Mouse (Mus musculus): ENCODE data around the gene Cachd1. TPM values are rescaled to one million over a fixed set of nuclear protein-coding genes. Genes with fewer than 3 reads are reported as not detected.

The Cachd1 gene
- total RNA-seq, 2 experiments from 2014 or later, result 39.5 to 42.5 TPM

- Histone ChIP-seq H3K27ac (no peak overlapping the region), H3K4me3 (no peak overlapping the region)
- no peak for TF ChIP-seq CTCF (conservative IDR thresholded peaks at IDR 0.05)
- DNase-seq (ENCODE audit: low spot score in 2 of 2), result no peak
Observed at GRCm38 (mm10) chr4:100922816-100923554, 146.5 kb downstream of the Cachd1 start.

- Histone ChIP-seq H3K27ac (no peak overlapping the region), H3K4me3 (no peak overlapping the region)
- TF ChIP-seq CTCF (conservative IDR thresholded peaks at IDR 0.05), result no peak
- DNase-seq (ENCODE audit: low spot score in 2 of 2), result no peak
Observed at GRCm38 (mm10) chr4:100923598-100923997, 147.1 kb downstream of the Cachd1 start.

- TF ChIP-seq CTCF (conservative IDR thresholded peaks at IDR 0.05), result no peak
- Histone ChIP-seq H3K27ac (no peak overlapping the region), H3K4me3 (no peak overlapping the region)
- DNase-seq (ENCODE audit: low spot score in 2 of 2), result no peak
Observed at GRCm38 (mm10) chr4:100924276-100924675, 147.8 kb downstream of the Cachd1 start.

GRCm38 (mm10) chr4:100925153-100925552 is 148.7 kb downstream of the Cachd1 start:
- DNase-seq (ENCODE audit: low spot score in 2 of 2), result no peak
- no peak overlapping the region for H3K4me3 ChIP-seq
- no peak overlapping the region for H3K27ac ChIP-seq
- no peak for TF ChIP-seq CTCF (conservative IDR thresholded peaks at IDR 0.05)

GRCm38 (mm10) chr4:100926608-100927007 is 150.1 kb downstream of the Cachd1 start:
- TF ChIP-seq CTCF (conservative IDR thresholded peaks at IDR 0.05), result no peak
- H3K4me3 ChIP-seq, result no peak overlapping the region
- DNase-seq (ENCODE audit: low spot score in 2 of 2), result no peak
- no peak overlapping the region for H3K27ac ChIP-seq

- no peak overlapping the region for H3K4me3 ChIP-seq
- TF ChIP-seq CTCF (conservative IDR thresholded peaks at IDR 0.05), result no peak
- no peak for DNase-seq (ENCODE audit: low spot score in 2 of 2)
- no peak overlapping the region for H3K27ac ChIP-seq
Observed at GRCm38 (mm10) chr4:100927059-100927458, 150.6 kb downstream of the Cachd1 start.

- Histone ChIP-seq H3K4me3 (no peak overlapping the region), H3K27ac (no peak overlapping the region)
- no peak for TF ChIP-seq CTCF (conservative IDR thresholded peaks at IDR 0.05)
- no peak for DNase-seq (ENCODE audit: low spot score in 2 of 2)
Observed at GRCm38 (mm10) chr4:100943689-100944088, 167.2 kb downstream of the Cachd1 start.

- DNase-seq (ENCODE audit: low spot score in 2 of 2), result no peak
- Histone ChIP-seq H3K4me3 (no peak overlapping the region), H3K27ac (no peak overlapping the region)
- no peak for TF ChIP-seq CTCF (conservative IDR thresholded peaks at IDR 0.05)
Observed at GRCm38 (mm10) chr4:100944276-100944675, 167.8 kb downstream of the Cachd1 start.

GRCm38 (mm10) chr4:100945171-100945899 is 168.9 kb downstream of the Cachd1 start:
- peak; percentile 46 to 76 for DNase-seq (ENCODE audit: low spot score in 2 of 2)
- no peak for TF ChIP-seq CTCF (conservative IDR thresholded peaks at IDR 0.05)
- H3K4me3 ChIP-seq, result no peak overlapping the region; the same call in 1 of the 2 replicates
- H3K27ac ChIP-seq, result no peak overlapping the region

- TF ChIP-seq CTCF (conservative IDR thresholded peaks at IDR 0.05), result no peak
- H3K4me3 ChIP-seq, result no peak overlapping the region
- no peak overlapping the region for H3K27ac ChIP-seq
- DNase-seq (ENCODE audit: low spot score in 2 of 2), result no peak
Observed at GRCm38 (mm10) chr4:100948494-100949425, 172.3 kb downstream of the Cachd1 start.

- no peak for DNase-seq (ENCODE audit: low spot score in 2 of 2)
- Histone ChIP-seq H3K27ac (no peak overlapping the region), H3K4me3 (no peak overlapping the region)
- TF ChIP-seq CTCF (conservative IDR thresholded peaks at IDR 0.05), result no peak
Observed at GRCm38 (mm10) chr4:100950316-100950715, 173.8 kb downstream of the Cachd1 start.

- no peak for DNase-seq (ENCODE audit: low spot score in 2 of 2)
- H3K27ac ChIP-seq, result no peak overlapping the region
- H3K4me3 ChIP-seq, result no peak overlapping the region
- no peak for TF ChIP-seq CTCF (conservative IDR thresholded peaks at IDR 0.05)
Observed at GRCm38 (mm10) chr4:100951876-100952275, 175.4 kb downstream of the Cachd1 start.

- no peak for TF ChIP-seq CTCF (conservative IDR thresholded peaks at IDR 0.05)
- H3K4me3 ChIP-seq, result no peak overlapping the region
- no peak overlapping the region for H3K27ac ChIP-seq
- DNase-seq (ENCODE audit: low spot score in 2 of 2), result no peak
Observed at GRCm38 (mm10) chr4:100963341-100963740, 186.9 kb downstream of the Cachd1 start.

Measured in layer of hippocampus, adult 2 months (tissue).